Mouse (Mus musculus) kidney, adult 2 months (tissue): ENCODE results near the gene Tppp2. TPM values are rescaled to one million over a fixed set of nuclear protein-coding genes. Genes with fewer than 3 reads are reported as not detected.
A peak's percentile ranks its signal among the peaks of the same experiment; 100 is the strongest.

ENCODE experiments used
- DNase-seq: peaks from one replicate; pipeline ENCODE4 v3.0.0; 2021
- H3K27ac ChIP-seq: fragments of 200-500 bp; 2 replicates; pipeline ENCODE4 v1.5.1; 2012; ENCODE audit warnings: low read depth, low read length, control low read depth, inconsistent platforms; ENCODE audit not compliant: insufficient read depth
- H3K27me3 ChIP-seq: fragments of 200-500 bp; replicated peaks from 2 replicates; pipeline ENCODE4 v1.6.1; 2012; ENCODE audit warnings: mild to moderate bottlenecking, moderate library complexity, low read length, inconsistent platforms; ENCODE audit not compliant: control insufficient read depth, insufficient read depth
- H3K36me3 ChIP-seq: fragments of 200-500 bp; 2 replicates; pipeline ENCODE4 v1.6.1; 2012; ENCODE audit warnings: mild to moderate bottlenecking, moderate library complexity, low read length, inconsistent platforms; ENCODE audit not compliant: control insufficient read depth, insufficient read depth
- H3K4me1 ChIP-seq: fragments of 200-500 bp; 2 replicates; pipeline ENCODE4 v1.6.1; 2011; ENCODE audit warnings: low read length; ENCODE audit not compliant: control insufficient read depth, insufficient read depth
- H3K4me3 ChIP-seq: fragments of 200-500 bp; 2 replicates; pipeline ENCODE4 v1.5.1; 2011; ENCODE audit warnings: mild to moderate bottlenecking, low read depth, low read length, control low read depth; ENCODE audit not compliant: insufficient read depth
- CTCF ChIP-seq: fragments of 200-500 bp; conservative IDR thresholded peaks from 2 replicates; pipeline ENCODE4 v1.5.1; 2011; ENCODE audit warnings: low read depth, mild to moderate bottlenecking, control low read depth, low read length, moderate library complexity, mixed read lengths; ENCODE audit not compliant: insufficient read depth, insufficient read length
- POLR2A ChIP-seq: fragments of 200-500 bp; IDR thresholded peaks from one replicate; pipeline ENCODE4 v1.6.1; 2011; ENCODE audit warnings: low read depth, low read length, control low read depth
- WGBS: fragments of 180-500 bp; shearing (Covaris S2); methylation state at CpG from one replicate; pipeline ENCODE4 v1.1.7; 2018; 5-methylcytosine and 5-hydroxymethylcytosine counted together
- polyA plus RNA-seq: library from polyadenylated mRNA; depleted of rRNA; stranded (reverse); fragments of >200 nt; gene quantifications from 2 replicates; pipeline ENCODE4 v1.2.3, GENCODE M21; 2012; rRNA removed

Gene Tppp2
- polyA plus RNA-seq: not detected in 2 replicates

- TF ChIP-seq CTCF (no peak), POLR2A (no peak)
- no peak for DNase-seq
- 93% methylated on average over 4 of the region's 4 CpGs for WGBS
Measured at GRCm38 (mm10) chr14:51918125-51918524, at the start of gene Tppp2. Tppp2 (plus strand) TSS chr14:51918425.

DNA sequence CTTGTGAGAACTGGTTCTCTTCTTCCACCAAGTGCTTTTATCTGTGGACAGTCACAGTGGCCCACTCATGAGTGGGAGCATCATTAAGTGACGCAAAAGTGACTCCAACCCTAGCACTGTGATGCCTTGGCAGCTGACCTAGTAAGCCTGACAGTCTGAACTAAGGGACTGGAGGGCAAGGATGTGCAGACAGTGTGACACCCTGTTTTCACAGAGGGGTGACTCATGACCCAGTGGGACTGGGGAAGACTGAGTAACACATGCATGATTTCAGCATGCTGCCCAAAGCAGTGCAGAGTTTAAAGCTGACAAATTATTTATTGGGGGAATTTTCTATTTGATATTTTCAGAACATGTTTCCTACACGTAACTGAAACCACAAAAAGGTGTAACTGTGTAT lies 47.5 kb upstream of the Tppp2 start:
- DNase-seq: no peak
- no peaks in the 10 kb centered on the region for H3K4me1 ChIP-seq
- H3K27me3 ChIP-seq: no peaks in the 10 kb centered on the region
- WGBS: 77% methylated on average over 2 of the region's 2 CpGs
- H3K36me3 ChIP-seq: no peaks in the 10 kb centered on the region
- TF ChIP-seq CTCF (no peak), POLR2A (no peak)
- no peak overlapping the region for H3K4me3 ChIP-seq
- no peak overlapping the region for H3K27ac ChIP-seq

More at GRCm38 (mm10) chr14:51918125-51918524, at the start of gene Tppp2:
- no peaks in the 10 kb centered on the region for H3K27me3 ChIP-seq
- no peaks in the 10 kb centered on the region for H3K36me3 ChIP-seq
- no peaks in the 10 kb centered on the region for H3K4me1 ChIP-seq
- no peak within 1 kb of the TSS for H3K4me3 ChIP-seq
- no peak within 1 kb of the TSS for H3K27ac ChIP-seq

DNA sequence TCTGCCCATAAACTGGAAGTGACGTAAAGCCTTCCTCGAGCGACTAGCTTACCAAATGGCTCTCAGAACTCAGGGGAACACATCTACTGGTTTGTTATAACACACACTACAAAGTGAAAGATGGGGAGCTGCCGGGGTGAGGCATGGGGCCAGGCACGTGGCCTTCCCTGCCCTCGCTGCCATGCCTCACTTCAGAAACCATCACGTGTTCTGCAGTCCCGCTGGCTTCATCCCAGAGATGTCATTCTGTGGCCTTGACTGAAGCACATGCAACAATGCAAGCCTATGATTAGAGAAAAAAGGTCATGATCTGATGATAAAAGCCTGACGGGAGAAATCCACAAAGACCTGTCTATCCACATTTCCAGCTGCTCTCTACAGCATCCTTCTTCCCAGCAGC lies 46.5 kb upstream of the Tppp2 start:
- Histone ChIP-seq H3K27ac (no peak overlapping the region), H3K36me3 (no peaks in the 10 kb centered on the region), H3K27me3 (no peaks in the 10 kb centered on the region), H3K4me1 (no peaks in the 10 kb centered on the region), H3K4me3 (no peak overlapping the region)
- DNase-seq: no peak
- TF ChIP-seq CTCF (no peak), POLR2A (no peak)
- WGBS: 70% methylated on average over 9 of the region's 9 CpGs

- no peaks in the 10 kb centered on the region for H3K27me3 ChIP-seq
- H3K4me1 ChIP-seq: no peaks in the 10 kb centered on the region
- TF ChIP-seq CTCF (no peak), POLR2A (no peak)
- DNase-seq: no peak
- WGBS: 64% methylated on average over 3 of the region's 3 CpGs
- H3K27ac ChIP-seq: no peak overlapping the region
- H3K36me3 ChIP-seq: no peaks in the 10 kb centered on the region
- H3K4me3 ChIP-seq: no peak overlapping the region
Measured at GRCm38 (mm10) chr14:51877517-51877916, 40.7 kb upstream of the Tppp2 start.

- H3K36me3 ChIP-seq: no peaks in the 10 kb centered on the region
- H3K4me3 ChIP-seq: peak overlapping the region; percentile 84
- no peak overlapping the region for H3K27ac ChIP-seq
- H3K4me1 ChIP-seq: 0 out of 2 replicates have a peak, but pooled peaks cover 3% of the 10 kb centered on the region
- WGBS: under 1% methylated on average over 4 of the region's 4 CpGs
- TF ChIP-seq CTCF: peak; percentile 34; the same call in 1 of the 2 replicates
- no peak for TF ChIP-seq POLR2A
- no peaks in the 10 kb centered on the region for H3K27me3 ChIP-seq
- peak; percentile 85 for DNase-seq
Measured at GRCm38 (mm10) chr14:51883527-51884030, 34.6 kb upstream of the Tppp2 start.

- Histone ChIP-seq H3K27ac (no peak overlapping the region), H3K36me3 (no peaks in the 10 kb centered on the region), H3K4me3 (peak overlapping the region; percentile 84), H3K4me1 (0 out of 2 replicates have a peak, but pooled peaks cover 3% of the 10 kb centered on the region), H3K27me3 (no peaks in the 10 kb centered on the region)
- no peak for TF ChIP-seq POLR2A
- no peak for TF ChIP-seq CTCF
- peak; percentile 10 for DNase-seq
- under 1% methylated on average over 14 of the region's 14 CpGs for WGBS
Measured at GRCm38 (mm10) chr14:51884031-51884544, 34.1 kb upstream of the Tppp2 start.

DNA sequence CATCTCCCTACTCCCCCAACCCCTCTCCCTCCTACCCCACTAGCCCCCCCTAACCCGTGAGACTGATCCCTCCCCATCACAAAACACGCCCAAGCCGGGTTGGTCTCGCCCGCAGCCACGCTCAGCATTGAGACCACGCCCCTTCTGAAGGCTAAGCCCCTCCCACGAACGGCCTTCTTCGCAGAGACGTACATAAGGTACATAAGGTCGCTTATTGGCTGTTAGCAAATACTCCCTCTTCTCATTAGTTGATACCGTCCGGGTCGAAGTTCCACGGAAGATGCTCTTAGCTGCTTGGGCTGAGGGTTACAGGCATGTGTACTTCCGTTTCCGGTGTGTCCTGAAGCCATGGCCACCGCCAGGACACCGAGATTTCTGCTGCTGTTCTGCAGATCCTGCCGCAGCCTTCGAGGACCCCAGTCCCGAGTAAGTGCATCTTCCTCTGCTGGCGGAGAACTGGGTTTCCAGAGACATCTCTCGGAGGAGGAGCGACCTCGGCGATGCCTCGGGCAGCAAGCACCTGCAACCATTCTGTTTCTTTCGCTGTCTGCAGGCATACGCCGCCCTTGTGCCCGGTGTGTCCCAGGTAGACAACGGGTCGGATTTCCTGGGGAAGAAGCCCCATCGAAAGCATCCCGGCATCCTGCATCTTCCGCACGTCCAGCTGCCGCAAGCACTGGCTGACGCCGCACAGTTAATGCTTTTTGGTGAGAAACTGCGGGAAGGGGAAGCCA lies 33.5 kb upstream of the Tppp2 start, which contains the start of gene Mettl17:
Gene Mettl17, plus strand, starts transcription at position 245 of the 734 bp plus-strand sequence.
- peak within 1 kb of the TSS; percentile 84 for H3K4me3 ChIP-seq
- peak within 1 kb of the TSS; percentile 19; the same call in 1 of the 2 replicates for H3K27ac ChIP-seq
- WGBS: under 1% methylated on average over 43 of the region's 43 CpGs
- H3K36me3 ChIP-seq: no peaks in the 10 kb centered on the region
- TF ChIP-seq POLR2A: peak; percentile 45
- TF ChIP-seq CTCF: 0 out of 2 replicates have a peak, but pooled peaks have one; percentile 5
- DNase-seq: peak; percentile 97
- no peaks in the 10 kb centered on the region for H3K27me3 ChIP-seq
- H3K4me1 ChIP-seq: 0 out of 2 replicates have a peak, but pooled peaks cover 3% of the 10 kb centered on the region
